Mouse (Mus musculus): Measurements from ENCODE around the gene Stk11. TPM values are rescaled to one million over a fixed set of nuclear protein-coding genes. Genes with fewer than 3 reads are reported as not detected.
"Not testable (repeated sequence)": the region's sequence is repeated elsewhere in the genome, so short reads cannot be mapped to it uniquely, and the experiment has no call there.

Stk11 gene
- polyA plus RNA-seq, 1 experiment from 2014 or later: 27.7 TPM

DNA sequence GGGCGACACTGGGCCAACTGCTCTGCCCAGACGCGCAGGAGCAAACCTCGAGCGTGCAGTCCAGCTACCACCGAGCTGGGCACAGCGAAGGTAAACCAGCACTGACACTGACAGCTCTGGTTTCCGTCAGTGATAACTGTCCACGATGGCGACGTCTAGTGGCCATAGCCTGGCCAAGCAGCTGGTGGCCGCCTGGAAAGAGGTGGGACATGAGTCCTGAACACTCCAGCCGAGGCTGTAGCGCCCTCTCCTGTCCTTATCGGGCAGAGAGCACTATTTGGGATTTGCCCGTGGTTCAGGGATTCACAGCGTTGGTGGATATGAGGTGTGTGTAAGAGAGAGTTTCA is 49.4 kb downstream of the Stk11 start:
- Histone ChIP-seq H3K9me3 (replicated peaks; ENCODE audit: control insufficient read depth, low read length) (no peaks in the 10 kb centered on the region), H3K4me2 (ENCODE audit: low read length) (peak overlapping the region; percentile 81), H3K9ac (ENCODE audit: low read length) (peak overlapping the region; percentile 66), H3K27ac (ENCODE audit: low read depth, low read length) (peak overlapping the region; percentile 44; the same call in 1 of the 2 replicates), H3K27me3 (replicated peaks; ENCODE audit: control insufficient read depth, insufficient read depth, low read length) (no peaks in the 10 kb centered on the region), H3K4me1 (ENCODE audit: control insufficient read depth, insufficient read depth, low read length) (peaks cover 38% of the 10 kb centered on the region), H3K4me3 (ENCODE audit: low read depth, low read length) (peak overlapping the region; percentile 36), H3K36me3 (ENCODE audit: control insufficient read depth, insufficient read depth, low read length) (peaks cover 7% of the 10 kb centered on the region)
- ATAC-seq (peak; percentile 36), DNase-seq (ENCODE audit: low spot score) (peak; percentile 96)
- 0% methylated on average over 17 of the region's 17 CpGs for WGBS

DNA sequence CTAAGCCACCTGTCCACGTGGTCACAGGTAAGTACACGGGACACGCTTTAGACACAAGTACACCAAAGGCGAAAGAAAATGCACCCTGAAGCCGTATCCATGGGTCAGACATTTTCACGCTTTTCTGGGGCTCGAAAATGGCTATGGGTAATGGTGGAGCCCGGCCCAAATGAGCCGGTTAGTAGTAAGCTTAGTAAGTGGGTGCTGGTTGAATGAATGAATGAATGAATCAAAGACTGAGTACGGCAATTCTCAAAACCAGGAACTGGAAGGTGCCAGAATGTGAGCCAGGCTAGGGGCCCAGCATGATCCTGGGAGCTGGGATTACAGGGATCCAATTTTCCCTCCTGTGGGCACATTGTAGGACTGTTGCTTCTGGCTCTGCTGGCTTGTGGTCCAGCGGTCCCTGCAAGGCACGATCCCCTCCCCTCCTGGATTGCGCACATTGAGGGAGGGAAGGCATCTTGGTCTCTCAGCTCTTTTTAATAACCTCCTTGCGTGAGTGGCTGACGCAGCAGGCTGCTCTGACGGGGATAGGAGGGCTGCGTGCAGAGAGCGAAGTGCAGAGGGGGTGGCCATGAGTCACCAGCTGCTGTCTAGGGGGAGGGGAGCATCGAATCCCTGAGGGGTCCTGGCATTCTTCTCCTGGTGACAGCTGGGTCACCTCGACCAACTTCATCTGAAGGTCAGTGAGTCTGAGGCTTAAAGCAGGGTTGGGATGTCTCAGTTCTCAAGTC is 50.0 kb downstream of the Stk11 start, which contains the start of gene Cirbp:
TSS of gene Cirbp (plus strand) at position 594 of the 737 bp plus-strand sequence.
- DNase-seq (ENCODE audit: low spot score): no peak
- no peak for ATAC-seq
- WGBS: 14% methylated on average over 20 of the region's 20 CpGs
- Histone ChIP-seq H3K27me3 (replicated peaks; ENCODE audit: control insufficient read depth, insufficient read depth, low read length) (no peaks in the 10 kb centered on the region), H3K9ac (ENCODE audit: low read length) (peak within 1 kb of the TSS; percentile 66), H3K9me3 (replicated peaks; ENCODE audit: control insufficient read depth, low read length) (no peaks in the 10 kb centered on the region), H3K4me3 (ENCODE audit: low read depth, low read length) (peak within 1 kb of the TSS; percentile 36), H3K36me3 (ENCODE audit: control insufficient read depth, insufficient read depth, low read length) (peaks cover 13% of the 10 kb centered on the region), H3K4me2 (ENCODE audit: low read length) (peak within 1 kb of the TSS; percentile 81), H3K27ac (ENCODE audit: low read depth, low read length) (peak within 1 kb of the TSS; percentile 66), H3K4me1 (ENCODE audit: control insufficient read depth, insufficient read depth, low read length) (peaks cover 38% of the 10 kb centered on the region)

- Histone ChIP-seq H3K36me3 (ENCODE audit: control insufficient read depth, insufficient read depth, low read length) (peaks cover 19% of the 10 kb centered on the region), H3K4me1 (ENCODE audit: control insufficient read depth, insufficient read depth, low read length) (peaks cover 32% of the 10 kb centered on the region), H3K27ac (ENCODE audit: low read depth, low read length) (peak overlapping the region; percentile 66; the same call in 1 of the 2 replicates), H3K9ac (ENCODE audit: low read length) (peak overlapping the region; percentile 43; the same call in 1 of the 2 replicates), H3K4me2 (ENCODE audit: low read length) (peak overlapping the region; percentile 81)
- 93% methylated on average over 4 of the region's 4 CpGs for WGBS
- ATAC-seq; H3K4me3 ChIP-seq (ENCODE audit: low read depth, low read length); H3K27me3 ChIP-seq (replicated peaks; ENCODE audit: control insufficient read depth, insufficient read depth, low read length); DNase-seq (ENCODE audit: low spot score); H3K9me3 ChIP-seq (replicated peaks; ENCODE audit: control insufficient read depth, low read length): not testable (repeated sequence)
These were observed 50.5 kb downstream of the Stk11 start for GRCm38 (mm10) chr10:80166136-80166535.

GRCm38 (mm10) chr10:80167460-80168037 is 51.9 kb downstream of the Stk11 start:
- peaks cover 37% of the 10 kb centered on the region for H3K4me1 ChIP-seq (ENCODE audit: control insufficient read depth, insufficient read depth, low read length)
- H3K4me3 ChIP-seq (ENCODE audit: low read depth, low read length): peak overlapping the region; percentile 93
- H3K27ac ChIP-seq (ENCODE audit: low read depth, low read length): peak overlapping the region; percentile 98
- peak overlapping the region; percentile 85 for H3K4me2 ChIP-seq (ENCODE audit: low read length)
- WGBS: under 1% methylated on average over 53 of the region's 55 CpGs
- peak overlapping the region; percentile 99 for H3K9ac ChIP-seq (ENCODE audit: low read length)
- DNase-seq (ENCODE audit: low spot score) (peak; percentile 100), ATAC-seq (peak; percentile 93)
- H3K27me3 ChIP-seq (replicated peaks; ENCODE audit: control insufficient read depth, insufficient read depth, low read length): no peaks in the 10 kb centered on the region
- no peaks in the 10 kb centered on the region for H3K9me3 ChIP-seq (replicated peaks; ENCODE audit: control insufficient read depth, low read length)
- H3K36me3 ChIP-seq (ENCODE audit: control insufficient read depth, insufficient read depth, low read length): peaks cover 33% of the 10 kb centered on the region

DNA sequence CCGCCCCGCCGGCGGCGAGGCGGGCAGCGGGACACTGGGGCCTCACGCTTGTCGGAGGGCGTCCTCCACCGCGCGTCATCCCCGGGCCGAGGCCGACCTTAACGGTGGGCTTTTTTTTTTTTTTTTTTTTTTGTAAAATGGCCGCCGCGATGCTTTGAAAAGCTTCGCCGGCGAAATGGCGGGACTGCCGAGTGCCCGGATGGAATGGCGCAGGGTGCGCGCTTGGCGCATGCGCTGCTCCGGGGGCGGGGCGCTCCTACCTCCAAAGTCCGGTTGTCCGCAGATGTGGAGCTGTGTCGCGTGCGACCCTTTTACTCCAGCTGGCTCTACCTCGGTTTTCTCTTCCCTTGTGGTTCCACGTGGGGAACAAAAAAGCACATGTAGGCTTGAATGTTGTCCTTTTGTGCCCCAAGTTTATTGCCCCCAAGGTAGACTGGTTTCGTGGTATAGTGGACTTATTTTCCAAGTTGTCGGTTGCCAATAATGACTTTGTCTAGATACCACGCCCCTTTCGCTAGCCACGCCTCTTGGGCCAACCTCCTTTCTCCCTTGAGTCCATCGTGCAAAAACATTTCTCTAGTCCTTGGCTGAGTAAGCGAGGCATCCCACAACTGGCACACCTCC is 52.5 kb downstream of the Stk11 start:
- Histone ChIP-seq H3K9ac (ENCODE audit: low read length) (peak overlapping the region; percentile 99), H3K36me3 (ENCODE audit: control insufficient read depth, insufficient read depth, low read length) (peaks cover 34% of the 10 kb centered on the region), H3K27me3 (replicated peaks; ENCODE audit: control insufficient read depth, insufficient read depth, low read length) (no peaks in the 10 kb centered on the region), H3K4me2 (ENCODE audit: low read length) (peak overlapping the region; percentile 85), H3K4me3 (ENCODE audit: low read depth, low read length) (peak overlapping the region; percentile 93), H3K4me1 (ENCODE audit: control insufficient read depth, insufficient read depth, low read length) (peaks cover 38% of the 10 kb centered on the region), H3K9me3 (replicated peaks; ENCODE audit: control insufficient read depth, low read length) (no peaks in the 10 kb centered on the region), H3K27ac (ENCODE audit: low read depth, low read length) (peak overlapping the region; percentile 98)
- ATAC-seq (peak; percentile 40), DNase-seq (ENCODE audit: low spot score) (peak; percentile 94)
- WGBS: under 1% methylated on average over 48 of the region's 48 CpGs

- ATAC-seq (no peak), DNase-seq (ENCODE audit: low spot score) (no peak)
- peak overlapping the region; percentile 99 for H3K9ac ChIP-seq (ENCODE audit: low read length)
- peak overlapping the region; percentile 98; the same call in 1 of the 2 replicates for H3K27ac ChIP-seq (ENCODE audit: low read depth, low read length)
- H3K9me3 ChIP-seq (replicated peaks; ENCODE audit: control insufficient read depth, low read length): no peaks in the 10 kb centered on the region
- no peaks in the 10 kb centered on the region for H3K27me3 ChIP-seq (replicated peaks; ENCODE audit: control insufficient read depth, insufficient read depth, low read length)
- peaks cover 38% of the 10 kb centered on the region for H3K4me1 ChIP-seq (ENCODE audit: control insufficient read depth, insufficient read depth, low read length)
- H3K36me3 ChIP-seq (ENCODE audit: control insufficient read depth, insufficient read depth, low read length): peaks cover 34% of the 10 kb centered on the region
- peak overlapping the region; percentile 93 for H3K4me3 ChIP-seq (ENCODE audit: low read depth, low read length)
- H3K4me2 ChIP-seq (ENCODE audit: low read length): peak overlapping the region; percentile 85
- 53% methylated on average over 1 of the region's 1 CpGs for WGBS
These were observed 53.5 kb downstream of the Stk11 start for GRCm38 (mm10) chr10:80169070-80169469.

DNA sequence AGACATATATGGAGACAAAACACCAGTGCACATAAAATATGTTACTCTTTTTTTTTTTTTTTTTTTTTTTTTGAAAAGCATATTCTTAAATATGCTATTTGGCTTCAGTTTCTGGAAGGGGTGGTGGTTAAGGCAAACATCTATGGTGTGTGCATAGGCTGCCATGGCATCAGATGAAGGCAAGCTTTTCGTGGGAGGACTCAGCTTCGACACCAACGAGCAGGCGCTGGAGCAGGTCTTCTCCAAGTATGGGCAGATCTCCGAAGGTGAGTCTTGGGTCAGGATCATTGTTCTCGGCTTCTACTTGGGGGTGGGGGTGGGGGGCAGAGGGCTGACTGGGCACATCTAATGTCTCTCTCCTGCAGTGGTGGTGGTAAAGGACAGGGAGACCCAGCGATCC is 54.0 kb downstream of the Stk11 start:
- ATAC-seq: no peak
- DNase-seq (ENCODE audit: low spot score): no peak
- Histone ChIP-seq H3K27ac (ENCODE audit: low read depth, low read length) (no peak overlapping the region), H3K36me3 (ENCODE audit: control insufficient read depth, insufficient read depth, low read length) (peaks cover 34% of the 10 kb centered on the region), H3K9me3 (replicated peaks; ENCODE audit: control insufficient read depth, low read length) (no peaks in the 10 kb centered on the region), H3K4me1 (ENCODE audit: control insufficient read depth, insufficient read depth, low read length) (peaks cover 35% of the 10 kb centered on the region), H3K9ac (ENCODE audit: low read length) (no peak overlapping the region; the same call in 1 of the 2 replicates), H3K27me3 (replicated peaks; ENCODE audit: control insufficient read depth, insufficient read depth, low read length) (no peaks in the 10 kb centered on the region), H3K4me2 (ENCODE audit: low read length) (peak overlapping the region; percentile 85), H3K4me3 (ENCODE audit: low read depth, low read length) (no peak overlapping the region)
- WGBS: 91% methylated on average over 7 of the region's 7 CpGs

DNA sequence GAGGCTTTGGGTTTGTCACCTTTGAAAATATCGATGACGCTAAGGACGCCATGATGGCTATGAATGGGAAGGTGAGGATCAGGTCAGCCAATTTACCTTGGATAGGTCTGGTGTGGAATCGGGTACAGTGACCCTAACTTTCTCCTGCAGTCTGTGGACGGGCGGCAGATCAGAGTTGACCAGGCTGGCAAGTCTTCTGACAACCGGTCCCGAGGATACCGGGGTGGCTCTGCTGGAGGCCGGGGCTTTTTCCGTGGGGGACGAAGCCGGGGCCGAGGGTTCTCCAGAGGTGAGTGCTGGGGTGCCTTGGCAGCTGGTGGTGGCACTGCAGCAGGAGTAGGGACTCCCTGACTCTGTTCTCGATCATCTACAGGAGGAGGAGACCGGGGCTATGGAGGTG is 54.4 kb downstream of the Stk11 start:
- 93% methylated on average over 16 of the region's 16 CpGs for WGBS
- Histone ChIP-seq H3K27ac (ENCODE audit: low read depth, low read length) (no peak overlapping the region), H3K9ac (ENCODE audit: low read length) (peak overlapping the region; percentile 25; the same call in 1 of the 2 replicates), H3K4me3 (ENCODE audit: low read depth, low read length) (no peak overlapping the region), H3K4me1 (ENCODE audit: control insufficient read depth, insufficient read depth, low read length) (peaks cover 33% of the 10 kb centered on the region), H3K36me3 (ENCODE audit: control insufficient read depth, insufficient read depth, low read length) (peaks cover 34% of the 10 kb centered on the region), H3K9me3 (replicated peaks; ENCODE audit: control insufficient read depth, low read length) (no peaks in the 10 kb centered on the region), H3K4me2 (ENCODE audit: low read length) (no peak overlapping the region; the same call in 1 of the 2 replicates), H3K27me3 (replicated peaks; ENCODE audit: control insufficient read depth, insufficient read depth, low read length) (no peaks in the 10 kb centered on the region)
- ATAC-seq (no peak), DNase-seq (ENCODE audit: low spot score) (no peak)

Data from forebrain, embryonic 14.5 days (tissue).